Mouse (Mus musculus) stomach, postnatal 0 days (tissue): ENCODE data around the gene Zg16.

Experiments
- CTCF ChIP-seq: IDR thresholded peaks from 2 replicates; pipeline ENCODE4 v1.5.1; 2016; ENCODE audit warnings: antibody characterized with exemption, low read depth, mild to moderate bottlenecking, moderate library complexity
- EP300 ChIP-seq: optimal IDR thresholded peaks from 2 replicates; pipeline ENCODE3; 2016; ENCODE audit warnings: antibody characterized with exemption

- TF ChIP-seq CTCF = no peak
- no peak for TF ChIP-seq EP300
These were observed 64.4 kb downstream of the Zg16 start for GRCm38 (mm10) chr7:127022528-127023271.
